Mouse (Mus musculus) forebrain, embryonic 13.5 days (tissue): ENCODE measurements around the gene Bmp8a. TPM values are rescaled to one million over a fixed set of nuclear protein-coding genes. Genes with fewer than 3 reads are reported as not detected.
"Not testable (repeated sequence)": the region's sequence is repeated elsewhere in the genome, so short reads cannot be mapped to it uniquely, and the experiment has no call there.

ENCODE experiments used
- ATAC-seq: fragments of 200-750 bp; cut with Nextera tagmentation; 2 replicates; pipeline ENCODE4 v1.8.0; 2017
- H3K27ac ChIP-seq: fragments of 300-500 bp; sonication (generic); 2 replicates; pipeline ENCODE4 v1.5.1; 2015; ENCODE audit warnings: inconsistent platforms, mild to moderate bottlenecking, moderate library complexity
- H3K27me3 ChIP-seq: fragments of 300-500 bp; sonication (generic); 2 replicates; pipeline ENCODE4 v1.6.1; 2015; ENCODE audit warnings: mild to moderate bottlenecking, inconsistent platforms
- H3K36me3 ChIP-seq: fragments of 300-500 bp; sonication (generic); 2 replicates; pipeline ENCODE4 v1.6.1; 2015; ENCODE audit warnings: mild to moderate bottlenecking, inconsistent platforms; ENCODE audit not compliant: poor library complexity, severe bottlenecking
- H3K4me1 ChIP-seq: fragments of 300-500 bp; sonication (generic); 2 replicates; pipeline ENCODE4 v1.6.1; 2015; ENCODE audit warnings: inconsistent platforms
- H3K4me2 ChIP-seq: fragments of 300-500 bp; sonication (generic); 2 replicates; pipeline ENCODE4 v1.6.1; 2015; ENCODE audit warnings: inconsistent platforms, mild to moderate bottlenecking, moderate library complexity
- H3K4me3 ChIP-seq: fragments of 300-500 bp; sonication (generic); 2 replicates; pipeline ENCODE4 v1.5.1; 2015; ENCODE audit warnings: mild to moderate bottlenecking, inconsistent platforms
- H3K9ac ChIP-seq: fragments of 300-500 bp; sonication (generic); 2 replicates; pipeline ENCODE4 v1.6.1; 2015; ENCODE audit warnings: mild to moderate bottlenecking, inconsistent platforms
- H3K9me3 ChIP-seq: fragments of 300-500 bp; sonication (generic); replicated peaks from 2 replicates; pipeline ENCODE4 v1.6.1; 2016; ENCODE audit warnings: inconsistent platforms
- WGBS: fragments of 180-500 bp; shearing (Covaris S2); methylation state at CpG from one replicate; pipeline ENCODE4 v1.1.7; 2015; 5-methylcytosine and 5-hydroxymethylcytosine counted together
- polyA plus RNA-seq: library from polyadenylated mRNA; unstranded; fragments of >200 nt; fragmentation: Nextera tagmentation; extraction: Ambion mirVana; gene quantifications from 2 replicates; pipeline ENCODE4 v1.2.1, GENCODE M21; 2015

Bmp8a gene
- polyA plus RNA-seq, 1 experiment from 2014 or later = not detected

- H3K9ac ChIP-seq = no peak overlapping the region
- 92% methylated on average over 10 of the region's 10 CpGs for WGBS
- H3K9me3 ChIP-seq = no peaks in the 10 kb centered on the region
- no peak for ATAC-seq
- no peaks in the 10 kb centered on the region for H3K4me1 ChIP-seq
- H3K27ac ChIP-seq = no peak overlapping the region
- H3K4me2 ChIP-seq = no peak overlapping the region
- H3K27me3 ChIP-seq = no peaks in the 10 kb centered on the region
- H3K4me3 ChIP-seq = no peak overlapping the region
- H3K36me3 ChIP-seq = peaks cover 86% of the 10 kb centered on the region
Observed at GRCm38 (mm10) chr4:123353271-123353877, 10.3 kb upstream of the Bmp8a start.

- H3K4me2 ChIP-seq = peak overlapping the region; percentile 90
- peaks cover 16% of the 10 kb centered on the region for H3K4me1 ChIP-seq
- WGBS = 12% methylated on average over 6 of the region's 6 CpGs
- H3K27ac ChIP-seq = no peak overlapping the region
- ATAC-seq = no peak
- peaks cover 19% of the 10 kb centered on the region for H3K36me3 ChIP-seq
- H3K4me3 ChIP-seq = peak overlapping the region; percentile 52
- H3K27me3 ChIP-seq = peaks cover 49% of the 10 kb centered on the region
- no peak overlapping the region for H3K9ac ChIP-seq
- H3K9me3 ChIP-seq = no peaks in the 10 kb centered on the region
Observed at GRCm38 (mm10) chr4:123343471-123343789, 378 bp upstream of the Bmp8a start.

GRCm38 (mm10) chr4:123342091-123342641 lies 886 bp downstream of the Bmp8a start:
- peaks cover 6% of the 10 kb centered on the region; the same call in 1 of the 2 replicates for H3K36me3 ChIP-seq
- peaks cover 16% of the 10 kb centered on the region for H3K4me1 ChIP-seq
- no peaks in the 10 kb centered on the region for H3K9me3 ChIP-seq
- peaks cover 49% of the 10 kb centered on the region for H3K27me3 ChIP-seq
- H3K4me3 ChIP-seq = peak overlapping the region; percentile 52
- WGBS = 3% methylated on average over 43 of the region's 43 CpGs
- H3K9ac ChIP-seq = peak overlapping the region; percentile 54
- peak; percentile 19 for ATAC-seq
- no peak overlapping the region for H3K27ac ChIP-seq
- H3K4me2 ChIP-seq = peak overlapping the region; percentile 90

DNA sequence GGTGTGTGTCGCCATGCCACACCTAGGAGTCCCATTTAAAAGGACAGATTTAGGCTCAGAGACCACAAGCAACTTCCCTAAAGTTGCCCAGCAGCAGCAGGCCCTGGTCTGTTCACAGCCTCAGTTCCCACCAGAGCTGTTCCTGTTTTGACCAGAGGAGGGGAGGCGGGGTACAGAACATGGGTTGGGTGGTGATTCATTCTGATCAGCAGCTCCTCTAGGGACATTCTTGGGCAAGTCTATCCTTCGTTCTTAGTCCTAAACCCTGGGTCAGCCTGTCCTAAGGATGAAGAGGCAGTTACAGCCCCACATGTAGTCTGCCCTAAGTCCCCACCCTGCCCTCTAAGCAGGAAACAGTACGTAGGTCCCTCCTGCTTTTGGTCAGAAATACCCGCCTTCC lies 2.8 kb downstream of the Bmp8a start:
- Histone ChIP-seq H3K4me3 (no peak overlapping the region), H3K4me2 (no peak overlapping the region), H3K9me3 (no peaks in the 10 kb centered on the region), H3K9ac (no peak overlapping the region), H3K27ac (no peak overlapping the region), H3K36me3 (no peaks in the 10 kb centered on the region), H3K27me3 (peaks cover 56% of the 10 kb centered on the region), H3K4me1 (peaks cover 16% of the 10 kb centered on the region)
- WGBS = 71% methylated on average over 5 of the region's 5 CpGs
- no peak for ATAC-seq

- Histone ChIP-seq H3K36me3 (no peaks in the 10 kb centered on the region), H3K9ac (no peak overlapping the region), H3K27me3 (peaks cover 35% of the 10 kb centered on the region), H3K4me2 (no peak overlapping the region), H3K4me1 (peaks cover 7% of the 10 kb centered on the region), H3K9me3 (no peaks in the 10 kb centered on the region; the same call in 1 of the 2 replicates), H3K27ac (no peak overlapping the region), H3K4me3 (no peak overlapping the region)
- ATAC-seq = no peak
- WGBS = 79% methylated on average over 4 of the region's 4 CpGs
Observed at GRCm38 (mm10) chr4:123337693-123338092, 5.4 kb downstream of the Bmp8a start.

DNA sequence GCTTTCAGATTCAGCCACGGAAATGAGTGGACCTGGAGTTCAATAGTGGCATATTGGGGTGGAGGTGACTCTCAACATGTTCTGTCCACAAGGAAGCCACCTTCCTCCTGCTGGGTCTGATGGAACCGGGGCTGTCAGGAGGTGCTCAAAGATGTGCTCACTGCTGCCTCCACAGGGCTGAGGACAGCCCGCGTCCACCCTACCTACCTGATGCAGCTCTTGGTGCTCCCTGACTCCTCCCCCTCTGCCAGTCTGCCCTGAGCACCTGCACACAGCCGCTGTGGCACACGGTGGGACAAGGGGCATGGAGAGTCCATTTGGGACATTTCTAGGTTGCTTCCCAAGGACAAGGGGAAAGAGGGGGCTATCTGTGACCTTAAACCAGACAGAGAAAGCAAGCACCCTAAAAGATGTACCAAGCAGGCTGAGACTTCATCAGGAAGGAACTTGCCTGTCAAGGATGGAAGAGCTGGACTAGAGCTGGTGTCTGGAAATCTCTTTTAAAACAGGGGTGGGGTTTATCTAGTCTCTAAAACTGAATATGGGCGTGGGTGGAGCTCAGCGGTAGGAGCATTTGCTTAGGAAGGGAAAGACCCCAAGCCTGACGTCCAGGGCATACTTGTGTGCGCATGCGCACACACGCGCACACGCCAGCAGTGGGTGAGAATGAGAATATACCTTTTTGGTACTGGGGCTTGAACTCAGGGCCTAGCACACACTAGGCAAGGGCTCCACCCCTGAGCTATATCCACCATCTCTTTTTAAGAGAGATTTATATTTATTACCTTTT lies 7.1 kb downstream of the Bmp8a start:
- 68% methylated on average over 14 of the region's 14 CpGs for WGBS

DNA sequence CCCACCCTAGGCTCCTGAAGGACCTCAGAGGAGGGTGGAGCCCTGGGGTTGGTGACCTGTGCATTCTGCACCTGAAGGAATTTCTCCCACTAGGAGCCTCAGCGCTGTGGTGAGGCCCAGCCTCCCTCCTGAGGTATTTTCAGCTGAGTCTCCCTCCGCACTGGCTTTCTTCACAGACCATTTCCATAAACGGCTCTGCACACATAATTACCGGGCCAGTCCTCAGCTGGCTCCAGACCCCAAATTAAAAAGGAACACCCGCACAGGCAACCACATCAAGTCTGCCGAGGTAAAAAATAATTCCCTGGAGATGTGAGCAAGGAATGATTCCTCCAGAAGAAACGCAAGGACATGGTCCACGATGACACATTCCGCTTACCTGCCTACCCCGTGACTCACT lies 7.8 kb downstream of the Bmp8a start:
- H3K27me3 ChIP-seq = peaks cover 10% of the 10 kb centered on the region
- not testable (repeated sequence) for ATAC-seq, H3K36me3 ChIP-seq, H3K4me3 ChIP-seq, H3K4me2 ChIP-seq, H3K27ac ChIP-seq, H3K9me3 ChIP-seq, H3K4me1 ChIP-seq, H3K9ac ChIP-seq
- WGBS = 82% methylated on average over 10 of the region's 10 CpGs

More for the DNA sequence above, 7.1 kb downstream of the Bmp8a start:
- Histone ChIP-seq H3K4me2 (no peak overlapping the region), H3K4me3 (no peak overlapping the region), H3K4me1 (no peaks in the 10 kb centered on the region), H3K9me3 (no peaks in the 10 kb centered on the region; the same call in 1 of the 2 replicates), H3K36me3 (no peaks in the 10 kb centered on the region), H3K27me3 (peaks cover 18% of the 10 kb centered on the region), H3K27ac (no peak overlapping the region), H3K9ac (no peak overlapping the region)
- ATAC-seq = no peak

DNA sequence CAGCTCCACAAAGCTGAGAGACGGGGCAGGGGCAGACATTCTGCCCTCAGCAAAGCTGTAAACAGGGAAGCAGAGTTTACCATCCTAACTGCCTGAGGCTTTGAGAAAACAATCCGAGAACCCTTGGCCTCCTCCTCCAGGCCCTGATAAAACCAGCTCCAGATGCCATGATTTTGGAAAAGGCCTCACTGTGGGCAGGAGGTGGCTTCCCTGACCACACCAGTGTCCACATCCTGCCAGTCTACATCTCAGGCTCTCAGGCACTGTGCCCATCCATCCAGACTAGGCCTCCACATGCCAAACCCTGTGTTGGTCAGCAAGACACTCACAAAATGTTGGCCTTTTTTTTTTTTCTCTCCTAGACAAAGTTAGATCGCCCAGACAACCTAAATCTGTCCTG lies 8.9 kb downstream of the Bmp8a start:
- Histone ChIP-seq H3K4me3 (no peak overlapping the region), H3K9ac (no peak overlapping the region), H3K27me3 (0 out of 2 replicates have a peak, but pooled peaks cover 7% of the 10 kb centered on the region), H3K27ac (no peak overlapping the region), H3K36me3 (no peaks in the 10 kb centered on the region), H3K4me2 (no peak overlapping the region), H3K9me3 (no peaks in the 10 kb centered on the region; the same call in 1 of the 2 replicates), H3K4me1 (no peaks in the 10 kb centered on the region)
- 86% methylated on average over 3 of the region's 3 CpGs for WGBS
- no peak for ATAC-seq

DNA sequence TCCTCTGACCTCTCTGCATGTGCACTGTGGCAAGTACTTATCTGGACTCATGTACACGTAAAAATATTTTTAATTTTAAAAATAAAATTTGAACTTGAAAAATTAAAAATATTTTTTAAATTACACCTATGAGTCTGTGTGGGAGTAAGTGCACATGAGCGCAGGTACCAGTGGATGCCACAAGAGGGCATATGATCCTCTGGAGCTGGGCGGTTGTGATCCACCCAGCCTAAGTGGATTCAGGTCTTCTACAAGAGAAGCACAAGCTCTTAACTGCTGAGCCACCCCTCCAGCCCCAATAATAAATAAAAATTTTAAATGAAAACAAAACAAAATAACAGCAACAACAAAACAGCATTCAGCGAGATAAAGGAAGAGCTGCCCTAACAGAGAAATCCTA lies 9.9 kb downstream of the Bmp8a start:
- no peak overlapping the region for H3K9ac ChIP-seq
- no peaks in the 10 kb centered on the region for H3K36me3 ChIP-seq
- H3K4me1 ChIP-seq = no peaks in the 10 kb centered on the region
- H3K27me3 ChIP-seq = 0 out of 2 replicates have a peak, but pooled peaks cover 7% of the 10 kb centered on the region
- H3K9me3 ChIP-seq = no peaks in the 10 kb centered on the region; the same call in 1 of the 2 replicates
- no peak overlapping the region for H3K4me2 ChIP-seq
- ATAC-seq = no peak
- no peak overlapping the region for H3K27ac ChIP-seq
- WGBS = 96% methylated on average over 4 of the region's 4 CpGs
- no peak overlapping the region for H3K4me3 ChIP-seq

- H3K4me2 ChIP-seq, H3K27me3 ChIP-seq: not testable (repeated sequence)
- WGBS = 69% methylated on average over 1 of the region's 1 CpGs
Observed at GRCm38 (mm10) chr4:123331961-123332360, 11.1 kb downstream of the Bmp8a start.

GRCm38 (mm10) chr4:123331326-123331725 lies 11.7 kb downstream of the Bmp8a start:
- no peaks in the 10 kb centered on the region for H3K36me3 ChIP-seq
- H3K9me3 ChIP-seq = no peaks in the 10 kb centered on the region; the same call in 1 of the 2 replicates
- H3K4me3 ChIP-seq = no peak overlapping the region
- ATAC-seq = no peak
- 62% methylated on average over 3 of the region's 5 CpGs for WGBS
- no peaks in the 10 kb centered on the region for H3K4me1 ChIP-seq
- H3K9ac ChIP-seq = no peak overlapping the region
- H3K27me3 ChIP-seq = 0 out of 2 replicates have a peak, but pooled peaks cover 7% of the 10 kb centered on the region
- no peak overlapping the region for H3K4me2 ChIP-seq
- no peak overlapping the region for H3K27ac ChIP-seq

More at GRCm38 (mm10) chr4:123331961-123332360, 11.1 kb downstream of the Bmp8a start:
- H3K9me3 ChIP-seq, H3K9ac ChIP-seq, H3K4me1 ChIP-seq, ATAC-seq, H3K27ac ChIP-seq, H3K36me3 ChIP-seq, H3K4me3 ChIP-seq: not testable (repeated sequence)

DNA sequence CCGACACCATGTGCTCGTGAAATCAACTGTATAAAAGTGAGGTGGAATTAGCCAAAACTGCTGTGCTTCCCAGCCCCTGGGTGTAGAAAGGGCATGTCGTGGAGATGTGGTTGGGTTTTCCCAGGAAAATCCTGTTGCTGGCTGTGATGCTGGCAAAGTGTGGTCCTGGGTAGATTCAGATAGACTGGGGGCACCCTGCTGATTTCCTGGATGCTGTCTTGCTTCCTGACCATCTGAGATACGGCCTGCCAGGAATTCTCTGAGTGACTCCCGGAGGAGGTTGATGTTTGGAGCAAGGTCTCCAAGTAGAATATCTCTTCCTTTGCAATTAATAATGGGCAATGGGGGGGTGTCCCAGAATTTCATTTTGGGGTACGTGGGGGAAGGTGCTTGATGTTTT lies 14.1 kb downstream of the Bmp8a start:
- Histone ChIP-seq H3K4me1 (no peaks in the 10 kb centered on the region), H3K9ac (no peak overlapping the region), H3K36me3 (no peaks in the 10 kb centered on the region), H3K27ac (no peak overlapping the region), H3K9me3 (no peaks in the 10 kb centered on the region; the same call in 1 of the 2 replicates), H3K4me2 (no peak overlapping the region), H3K27me3 (0 out of 2 replicates have a peak, but pooled peaks cover 7% of the 10 kb centered on the region), H3K4me3 (no peak overlapping the region)
- WGBS = 72% methylated on average over 6 of the region's 6 CpGs
- ATAC-seq = no peak
